In the genomic region with DNA sequence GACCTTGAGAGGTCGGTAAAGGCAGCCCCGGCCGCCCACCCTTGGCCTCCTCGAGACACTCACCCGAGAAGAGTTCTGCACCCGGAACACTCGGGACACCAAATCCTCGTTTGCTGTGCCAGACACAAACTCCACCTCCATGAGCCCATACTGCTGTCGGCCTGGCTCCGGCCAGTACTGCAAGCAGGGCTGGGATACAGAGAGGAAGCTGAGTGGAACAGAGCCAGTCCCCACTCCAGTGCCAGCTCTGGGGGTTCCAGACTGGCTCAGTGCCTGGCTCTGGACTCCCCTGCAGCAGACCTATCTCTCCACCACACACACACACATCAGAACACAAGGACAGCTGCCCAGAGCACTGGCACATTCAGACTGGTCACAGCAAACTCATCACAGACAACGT, we compare ENCODE assay signal across 12 mouse cellular contexts.
DNase-seq lines count a peak whose midpoint lies in the region; ATAC-seq lines count a peak whose summit lies in the region.
"Had no signal": no experiment of that assay in that cellular context is flagged by ENCODE, and none has a peak within 500 bp of the region (broad histone marks: within the 10 kb centered on the region; RNA-seq: fewer than 3 reads in every experiment).

No protein-coding gene starts in this region.

- no peak overlapping the region for H3K9ac ChIP-seq in kidney, embryonic 16.5 days (replicated peaks; ENCODE audit: low read length)
- no peak overlapping the region for H3K9ac ChIP-seq in forebrain, embryonic 12.5 days
- H3K9ac ChIP-seq: heart, embryonic 13.5 days; lung, embryonic 15.5 days; stomach, embryonic 15.5 days had no signal

- no peak overlapping the region for H3K27ac ChIP-seq in kidney, embryonic 16.5 days (ENCODE audit: low read length)
- no peak overlapping the region for H3K27ac ChIP-seq in forebrain, embryonic 12.5 days
- H3K27ac ChIP-seq: heart, embryonic 13.5 days; lung, embryonic 15.5 days; stomach, embryonic 15.5 days had no signal

- H3K36me3 ChIP-seq in kidney, embryonic 16.5 days (ENCODE audit: insufficient read depth, low read length), result no peaks in the 10 kb centered on the region; the same call in 1 of the 2 replicates
- H3K36me3 ChIP-seq in forebrain, embryonic 12.5 days (replicated peaks), result peaks cover 42% of the 10 kb centered on the region
- H3K36me3 ChIP-seq: heart, embryonic 13.5 days; lung, embryonic 15.5 days; stomach, embryonic 15.5 days had no signal

- no peak for ATAC-seq in kidney, embryonic 16.5 days (ENCODE audit: low FRiP score, low TSS enrichment)
- ATAC-seq in forebrain, embryonic 12.5 days (ENCODE audit: low FRiP score), result no peak

- no peak overlapping the region for H3K4me3 ChIP-seq in kidney, embryonic 16.5 days (ENCODE audit: low read length)
- H3K4me3 ChIP-seq in forebrain, embryonic 12.5 days (replicated peaks), result no peak overlapping the region
- H3K4me3 ChIP-seq: heart, embryonic 13.5 days; lung, embryonic 15.5 days; myocyte; stomach, embryonic 15.5 days had no signal

- no peaks in the 10 kb centered on the region for H3K27me3 ChIP-seq in kidney, embryonic 16.5 days (ENCODE audit: insufficient read depth, low read length)
- H3K27me3 ChIP-seq in forebrain, embryonic 12.5 days, result no peaks in the 10 kb centered on the region
- H3K27me3 ChIP-seq: heart, embryonic 13.5 days; lung, embryonic 15.5 days; stomach, embryonic 15.5 days had no signal

- H3K9me3 ChIP-seq in kidney, embryonic 16.5 days (ENCODE audit: low read length), result no peaks in the 10 kb centered on the region
- H3K9me3 ChIP-seq in forebrain, embryonic 12.5 days, result no peaks in the 10 kb centered on the region
- H3K9me3 ChIP-seq: heart, embryonic 13.5 days; lung, embryonic 15.5 days; stomach, embryonic 15.5 days had no signal

- DNase-seq in gastrocnemius, postnatal 10 days, result peak; percentile 22
- DNase-seq in gastrocnemius, postnatal 36 days, result no peak
- peak; percentile 35 to 39 for DNase-seq in kidney, adult 8-10 months
- DNase-seq in adrenal gland, postnatal 36 days, result peak; percentile 43 to 48
- DNase-seq in kidney, postnatal 36 days, result peak; percentile 65 to 69
- DNase-seq in thymus, postnatal 4 days, result no peak

- H3K4me2 ChIP-seq in kidney, embryonic 16.5 days (replicated peaks; ENCODE audit: low read depth, low read length), result no peak overlapping the region
- no peak overlapping the region for H3K4me2 ChIP-seq in forebrain, embryonic 12.5 days
- H3K4me2 ChIP-seq: heart, embryonic 13.5 days; lung, embryonic 15.5 days; stomach, embryonic 15.5 days had no signal

- intact Hi-C loops in gastrocnemius, postnatal 36 days (cut with DNase I), result no loop called here

- no peaks in the 10 kb centered on the region for H3K4me1 ChIP-seq in kidney, embryonic 16.5 days (ENCODE audit: insufficient read depth, low read length)
- no peaks in the 10 kb centered on the region for H3K4me1 ChIP-seq in forebrain, embryonic 12.5 days
- H3K4me1 ChIP-seq: heart, embryonic 13.5 days; stomach, embryonic 15.5 days had no signal

- WGBS in kidney, embryonic 16.5 days, result 54% methylated on average over 11 of the region's 11 CpGs
- WGBS in forebrain, embryonic 12.5 days, result 85% methylated on average over 11 of the region's 11 CpGs

Comparison
In these comparisons a context has a peak if more than half of its experiments do, and no peak if none do; other contexts are left out.
1. DNase-seq: peak in gastrocnemius, postnatal 10 days (single experiment), kidney, adult 8-10 months (2 of 2), adrenal gland, postnatal 36 days (2 of 2) and kidney, postnatal 36 days (2 of 2); none in gastrocnemius, postnatal 36 days (0 of 2) and thymus, postnatal 4 days (single experiment).